Mouse (Mus musculus) liver, adult 2 months (tissue): Measurements from ENCODE around the gene Akr1a1. TPM values are rescaled to one million over a fixed set of nuclear protein-coding genes. Genes with fewer than 3 reads are reported as not detected.

Experiments used
- DNase-seq: peaks from one replicate; pipeline ENCODE4 v3.0.0-alpha.2; 2011; ENCODE audit warnings: low read depth, low spot score; ENCODE audit errors: extremely low read depth
- H3K27ac ChIP-seq: fragments of 200-500 bp; replicated peaks from 2 replicates; pipeline ENCODE4 v1.5.1; 2012; ENCODE audit warnings: low read depth, mild to moderate bottlenecking, control low read depth, inconsistent platforms, low read length; ENCODE audit not compliant: insufficient read depth
- H3K27me3 ChIP-seq: fragments of 200-500 bp; 2 replicates; pipeline ENCODE4 v1.6.1; 2012; ENCODE audit warnings: mild to moderate bottlenecking, moderate library complexity, low read length, inconsistent platforms; ENCODE audit not compliant: control insufficient read depth, insufficient read depth
- H3K36me3 ChIP-seq: fragments of 200-500 bp; 2 replicates; pipeline ENCODE4 v1.6.1; 2012; ENCODE audit warnings: low read length, inconsistent platforms; ENCODE audit not compliant: control insufficient read depth, insufficient read depth
- H3K4me1 ChIP-seq: fragments of 200-500 bp; 2 replicates; pipeline ENCODE4 v1.6.1; 2011; ENCODE audit warnings: low read length; ENCODE audit not compliant: control insufficient read depth, insufficient read depth
- H3K4me3 ChIP-seq: fragments of 200-500 bp; 2 replicates; pipeline ENCODE4 v1.5.1; 2011; ENCODE audit warnings: low read depth, mild to moderate bottlenecking, control low read depth, low read length, moderate library complexity; ENCODE audit not compliant: insufficient read depth
- H3K79me2 ChIP-seq: fragments of 200-500 bp; 2 replicates; pipeline ENCODE4 v1.6.1; 2012; ENCODE audit warnings: inconsistent platforms, mild to moderate bottlenecking, low read length, moderate library complexity; ENCODE audit not compliant: control insufficient read depth, insufficient read depth
- H3K9ac ChIP-seq: fragments of 200-500 bp; 2 replicates; pipeline ENCODE4 v1.6.1; 2012; ENCODE audit warnings: low read depth, mild to moderate bottlenecking, control low read depth, inconsistent platforms, low read length
- CTCF ChIP-seq: fragments of 200-500 bp; IDR thresholded peaks from 2 replicates; pipeline ENCODE4 v1.5.1; 2011; ENCODE audit warnings: low read depth, low read length, control low read depth
- POLR2A ChIP-seq: fragments of 200-500 bp; IDR thresholded peaks from 2 replicates; pipeline ENCODE4 v1.6.1; 2011; ENCODE audit warnings: low read length, control low read depth; ENCODE audit not compliant: insufficient read depth; ENCODE audit errors: extremely low read depth
- WGBS: fragments of 180-500 bp; shearing (Covaris S2); methylation state at CpG from one replicate; pipeline ENCODE4 v1.1.7; 2018; 5-methylcytosine and 5-hydroxymethylcytosine counted together
- polyA plus RNA-seq: library from polyadenylated mRNA; depleted of rRNA; stranded (reverse); fragments of >200 nt; gene quantifications from 2 replicates; pipeline ENCODE4 v1.2.3, GENCODE M21; 2012
- total RNA-seq: library from RNA; depleted of rRNA; stranded (reverse); fragments of >200 nt; gene quantifications from 2 replicates; pipeline ENCODE4 v1.2.3, GENCODE M21; 2014

Gene Akr1a1
- total and polyA plus RNA-seq, 2 experiments: 337 to 517 TPM

DNA sequence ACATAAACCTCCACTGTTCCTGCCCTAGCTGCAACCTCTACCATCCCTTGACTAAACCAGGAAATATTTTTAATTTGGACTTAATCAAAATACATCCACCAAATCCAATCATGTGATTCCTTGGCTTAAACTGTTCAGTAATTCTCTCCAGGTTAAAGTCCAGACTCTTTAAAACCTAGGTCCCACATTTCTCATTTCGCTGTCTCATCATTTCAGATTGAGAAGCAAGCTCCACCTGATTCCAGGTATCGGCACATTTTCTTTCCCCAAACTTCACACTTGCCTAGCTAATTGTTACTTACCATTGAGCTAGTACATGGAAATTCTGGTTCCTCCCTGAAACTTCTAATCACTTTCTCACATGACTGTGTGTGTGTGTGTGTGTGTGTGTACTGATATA is 2.1 kb downstream of the Akr1a1 start:
- Histone ChIP-seq H3K79me2 (peaks cover 40% of the 10 kb centered on the region), H3K9ac (peak overlapping the region; percentile 54)

DNA sequence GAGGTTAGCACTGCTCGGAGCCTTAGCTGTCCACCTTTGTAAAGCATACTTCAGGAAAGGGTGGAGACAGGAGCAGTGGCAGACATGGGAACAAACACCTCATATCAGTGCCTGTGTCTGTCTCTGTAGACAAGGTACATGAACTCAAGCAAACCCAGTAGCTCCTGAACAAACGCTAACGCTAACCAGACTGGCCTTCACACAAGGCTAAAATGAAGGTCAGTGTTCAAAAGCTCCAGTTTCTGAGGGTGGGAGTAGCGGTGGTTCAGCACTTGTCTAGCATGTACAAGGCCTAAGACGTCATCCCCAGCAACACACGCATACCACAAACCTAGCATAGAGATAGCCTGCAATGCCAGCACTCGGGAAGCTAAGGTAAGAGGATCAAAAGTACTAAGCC is 5.9 kb downstream of the Akr1a1 start:
- WGBS: 50% methylated on average over 7 of the region's 7 CpGs
- DNase-seq: no peak

More for the DNA sequence above, 2.1 kb downstream of the Akr1a1 start:
- Histone ChIP-seq H3K27me3 (no peaks in the 10 kb centered on the region), H3K4me1 (peaks cover 28% of the 10 kb centered on the region), H3K4me3 (peak overlapping the region; percentile 51), H3K36me3 (peaks cover 21% of the 10 kb centered on the region), H3K27ac (peak overlapping the region; percentile 96)
- DNase-seq: peak; percentile 81
- WGBS: 17% methylated on average over 2 of the region's 2 CpGs
- TF ChIP-seq CTCF: no peak
- TF ChIP-seq POLR2A: no peak

DNA sequence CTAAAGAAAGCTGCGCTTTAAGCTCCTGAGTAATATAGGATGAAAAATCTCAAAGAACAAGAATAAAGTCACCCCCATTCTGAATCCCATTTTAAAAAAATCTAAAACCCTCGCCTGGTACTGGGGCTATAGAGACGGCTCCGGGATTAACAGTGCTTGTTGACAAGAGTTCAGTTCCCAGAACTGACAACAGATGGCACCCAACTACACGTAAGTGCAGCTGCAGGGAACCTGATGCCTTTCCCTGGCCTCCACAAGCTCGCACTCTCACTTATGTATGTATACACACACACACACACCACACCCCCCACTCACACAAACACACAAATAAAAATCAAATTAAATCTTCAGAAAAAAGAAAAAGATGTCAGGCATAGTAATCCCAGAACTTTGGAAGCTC is 7.2 kb downstream of the Akr1a1 start:
- TF ChIP-seq POLR2A (no peak), CTCF (peak; percentile 69)
- H3K36me3 ChIP-seq: peaks cover 62% of the 10 kb centered on the region
- H3K27ac ChIP-seq: no peak overlapping the region
- H3K79me2 ChIP-seq: peaks cover 25% of the 10 kb centered on the region; the same call in 1 of the 2 replicates
- H3K4me3 ChIP-seq: no peak overlapping the region
- peaks cover 23% of the 10 kb centered on the region for H3K4me1 ChIP-seq
- H3K9ac ChIP-seq: no peak overlapping the region
- DNase-seq: peak; percentile 60
- no peaks in the 10 kb centered on the region for H3K27me3 ChIP-seq
- 35% methylated on average over 6 of the region's 6 CpGs for WGBS

More for the DNA sequence above, 5.9 kb downstream of the Akr1a1 start:
- Histone ChIP-seq H3K27ac (no peak overlapping the region), H3K4me3 (no peak overlapping the region), H3K9ac (0 out of 2 replicates have a peak overlapping the region, but pooled peaks have one; percentile 6), H3K79me2 (peaks cover 35% of the 10 kb centered on the region), H3K4me1 (peaks cover 25% of the 10 kb centered on the region), H3K36me3 (peaks cover 52% of the 10 kb centered on the region), H3K27me3 (no peaks in the 10 kb centered on the region)
- no peak for TF ChIP-seq CTCF
- TF ChIP-seq POLR2A: no peak

DNA sequence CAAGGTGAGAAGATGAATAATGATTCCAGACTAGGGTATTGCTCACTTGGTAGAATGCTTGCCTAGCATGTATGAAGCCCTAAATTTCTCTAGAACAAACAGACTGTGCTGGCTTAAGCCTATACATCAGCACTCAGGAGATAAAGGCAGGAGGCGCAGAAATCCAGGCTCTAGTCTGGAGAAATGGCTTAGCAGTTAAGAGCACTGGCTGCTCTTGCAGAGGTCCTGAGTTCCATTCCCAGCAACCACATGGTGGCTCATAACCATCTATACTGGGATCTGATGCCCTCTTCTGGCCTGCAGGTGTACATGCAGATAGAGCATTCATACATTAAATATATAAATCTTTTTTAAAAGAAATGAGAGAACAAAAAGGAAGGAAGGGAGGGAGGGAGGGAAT is 9.4 kb downstream of the Akr1a1 start:
- no peaks in the 10 kb centered on the region for H3K27me3 ChIP-seq
- peaks cover 13% of the 10 kb centered on the region; the same call in 1 of the 2 replicates for H3K79me2 ChIP-seq
- no peak overlapping the region for H3K9ac ChIP-seq
- H3K27ac ChIP-seq: no peak overlapping the region
- 100% methylated on average over 1 of the region's 1 CpGs for WGBS
- no peak overlapping the region for H3K4me3 ChIP-seq
- TF ChIP-seq CTCF (no peak), POLR2A (no peak)
- DNase-seq: no peak
- H3K4me1 ChIP-seq: peaks cover 13% of the 10 kb centered on the region
- H3K36me3 ChIP-seq: peaks cover 69% of the 10 kb centered on the region

DNA sequence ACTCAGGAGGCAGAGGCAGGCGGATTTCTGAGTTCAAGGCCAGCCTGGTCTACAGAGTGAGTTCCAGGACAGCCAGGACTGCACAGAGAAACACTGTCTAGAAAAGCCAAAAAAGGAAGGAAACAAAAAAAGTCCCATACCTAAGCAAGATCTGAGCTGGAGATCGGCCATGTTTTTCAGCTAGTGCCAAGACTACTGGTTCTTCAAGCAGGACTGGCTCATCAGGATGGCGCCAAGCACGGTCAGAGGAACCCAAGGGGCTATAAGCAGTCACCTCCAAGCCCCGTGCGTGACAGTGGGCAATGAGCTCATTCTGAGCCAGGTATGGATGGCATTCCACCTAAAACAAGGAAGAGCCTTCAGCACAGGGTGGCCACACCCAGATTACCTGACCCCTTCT is 12.7 kb downstream of the Akr1a1 start:
- 92% methylated on average over 6 of the region's 6 CpGs for WGBS
- Histone ChIP-seq H3K4me3 (no peak overlapping the region), H3K79me2 (no peaks in the 10 kb centered on the region; the same call in 1 of the 2 replicates), H3K36me3 (peaks cover 81% of the 10 kb centered on the region), H3K9ac (no peak overlapping the region), H3K27ac (no peak overlapping the region), H3K4me1 (no peaks in the 10 kb centered on the region), H3K27me3 (no peaks in the 10 kb centered on the region)
- no peak for DNase-seq
- no peak for TF ChIP-seq CTCF

DNA sequence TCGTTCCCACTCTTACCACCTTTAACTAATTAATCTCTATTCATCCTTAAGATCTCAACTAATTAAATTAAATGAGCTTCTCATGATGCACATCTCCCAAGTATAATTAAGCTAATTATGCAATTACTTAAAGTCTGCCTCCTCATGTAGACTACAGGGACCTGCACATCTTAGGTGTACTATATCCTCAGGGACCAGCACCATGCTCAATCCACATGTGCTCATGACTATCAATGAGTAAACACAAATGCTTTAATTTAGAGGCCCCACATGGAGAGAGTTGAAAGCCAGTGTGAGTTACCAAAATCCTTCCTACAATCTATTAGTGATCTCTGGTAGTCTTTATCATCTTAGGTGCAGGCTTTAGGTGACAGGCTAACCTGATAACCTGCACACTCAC is 16.3 kb downstream of the Akr1a1 start:
- TF ChIP-seq POLR2A: no peak
- TF ChIP-seq CTCF: no peak
- H3K27me3 ChIP-seq: no peaks in the 10 kb centered on the region
- H3K9ac ChIP-seq: no peak overlapping the region
- H3K79me2 ChIP-seq: no peaks in the 10 kb centered on the region
- 88% methylated on average over 1 of the region's 1 CpGs for WGBS
- H3K4me1 ChIP-seq: no peaks in the 10 kb centered on the region
- H3K36me3 ChIP-seq: peaks cover 48% of the 10 kb centered on the region
- no peak overlapping the region for H3K27ac ChIP-seq
- DNase-seq: no peak
- H3K4me3 ChIP-seq: no peak overlapping the region
